Comparison of ENCODE assay signal across 8 mouse cellular contexts in the genomic region with DNA sequence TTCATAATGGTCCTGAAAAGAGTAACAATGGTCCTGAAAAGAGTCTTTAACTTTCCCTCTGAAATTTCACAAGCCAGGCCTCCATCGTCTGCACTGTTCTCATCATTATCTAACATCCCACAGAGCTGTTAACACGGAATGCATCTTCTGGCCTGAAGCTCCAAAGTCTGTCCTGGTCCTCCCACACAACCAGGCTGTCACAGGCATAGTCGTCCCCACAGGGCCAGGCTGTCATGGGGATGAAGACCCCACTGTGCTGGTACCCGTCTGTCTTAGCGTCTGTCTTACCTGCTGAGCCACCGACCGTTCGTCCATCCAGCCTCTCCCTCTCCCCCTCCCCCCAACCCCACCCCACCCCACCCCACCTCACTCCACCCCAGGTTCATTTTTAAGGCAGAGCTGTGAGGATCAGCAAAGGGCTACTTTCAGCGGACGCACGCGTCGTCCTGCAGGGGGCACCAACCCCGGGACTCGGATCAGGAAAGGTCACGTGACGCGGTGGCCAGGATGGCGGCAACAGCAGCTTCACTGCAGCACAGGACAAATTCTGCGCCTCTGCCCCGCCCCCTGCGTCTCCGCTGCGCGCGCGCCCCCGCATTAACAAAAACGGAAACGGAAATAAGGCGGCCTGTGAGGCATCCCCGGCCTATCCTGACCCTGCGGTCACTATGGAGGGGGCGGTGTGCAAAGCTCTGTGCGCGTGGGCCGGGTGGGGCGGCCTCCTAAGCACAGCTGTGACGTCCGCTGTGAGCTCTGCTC. TPM values are rescaled to one million over a fixed set of nuclear protein-coding genes. Genes with fewer than 3 reads are reported as not detected.
A peak's percentile ranks its signal among the peaks of the same experiment; 100 is the strongest.
DNase-seq lines count a peak whose midpoint lies in the region; ATAC-seq lines count a peak whose summit lies in the region.

No protein-coding gene starts in this region.

- peak overlapping the region; percentile 69 for H3K4me3 ChIP-seq in hindbrain, embryonic 14.5 days (replicated peaks; ENCODE audit: low read length)

- H3K27ac ChIP-seq in hindbrain, embryonic 14.5 days = peak overlapping the region; percentile 77

- WGBS in hindbrain, embryonic 14.5 days = 5% methylated on average over 40 of the region's 40 CpGs

- H3K4me2 ChIP-seq in hindbrain, embryonic 14.5 days (replicated peaks) = peak overlapping the region; percentile 92

- no peaks in the 10 kb centered on the region for H3K4me1 ChIP-seq in hindbrain, embryonic 14.5 days (replicated peaks; ENCODE audit: control insufficient read depth, insufficient read depth, low read length)

- H3K27me3 ChIP-seq in hindbrain, embryonic 14.5 days (ENCODE audit: control insufficient read depth, insufficient read depth, low read length) = no peaks in the 10 kb centered on the region

- H3K36me3 ChIP-seq in hindbrain, embryonic 14.5 days (replicated peaks; ENCODE audit: control insufficient read depth, insufficient read depth) = no peaks in the 10 kb centered on the region

- peak overlapping the region; percentile 80 for H3K9ac ChIP-seq in hindbrain, embryonic 14.5 days

- peaks cover 41% of the 10 kb centered on the region for H3K9me3 ChIP-seq in hindbrain, embryonic 14.5 days (ENCODE audit: control insufficient read depth, low read length)

- peak; percentile 88 for ATAC-seq in hindbrain, embryonic 14.5 days (ENCODE audit: low FRiP score)

- peak; percentile 63 for DNase-seq in WW6 (ENCODE audit: low read depth, low spot score)
- peak; percentile 76 to 90 for DNase-seq in cerebellum, postnatal 4 days (ENCODE audit: low spot score in 2 of 2)
- peak; percentile 75 to 78 for DNase-seq in frontal cortex, postnatal 36 days (ENCODE audit: low spot score in 2 of 2)
- peak; percentile 85 for DNase-seq in hindbrain, embryonic 14.5 days (ENCODE audit: low spot score)
- DNase-seq in layer of hippocampus, postnatal 36 days = peak; percentile 73 to 78
- DNase-seq in lung, postnatal 4 days = peak; percentile 96 to 97
- peak; percentile 96 for DNase-seq in retina, postnatal 1 day
- peak; percentile 86 to 89 for DNase-seq in urinary bladder, adult 18-20 months (ENCODE audit: low spot score in 2 of 2)

RNA-seq across cellular contexts. Expression of a gene that starts 0.8 kb away (rescaled TPM):
- polyA plus RNA-seq in hindbrain, embryonic 14.5 days (2014; fragmentation: Nextera tagmentation; extraction: Ambion mirVana) = 2.2 and 2.7 TPM in 2 replicates
- 1 to 10 TPM; 3.0 TPM for total RNA-seq in layer of hippocampus, postnatal 36 days (2021)

RNA-seq across cellular contexts. Expression of a gene that starts 22.7 kb away (rescaled TPM):
- not detected in 2 replicates for polyA plus RNA-seq in hindbrain, embryonic 14.5 days (2014; fragmentation: Nextera tagmentation; extraction: Ambion mirVana)
- total RNA-seq in layer of hippocampus, postnatal 36 days (2021) = not detected

RNA-seq across cellular contexts. Expression of a gene that starts 55.8 kb away (rescaled TPM):
- polyA plus RNA-seq in hindbrain, embryonic 14.5 days (2014; fragmentation: Nextera tagmentation; extraction: Ambion mirVana) = not detected in 2 replicates
- not detected for total RNA-seq in layer of hippocampus, postnatal 36 days (2021)

Comparison
In these comparisons a context has a peak if more than half of its experiments do, and no peak if none do; other contexts are left out.
1. Peak in every context shown above with its lines: DNase-seq, ATAC-seq, H3K4me3 ChIP-seq and H3K27ac ChIP-seq.